Mouse (Mus musculus): ENCODE data around the gene Pou3f1.

- no peak for TF ChIP-seq CTCF (IDR thresholded peaks at IDR 0.05; ENCODE audit: low read depth, low read length)
- no peak for TF ChIP-seq POLR2A (IDR thresholded peaks at IDR 0.05; ENCODE audit: insufficient read depth, low read length)
Measured at GRCm38 (mm10) chr4:124691455-124691854, 34.8 kb downstream of the Pou3f1 start.
